Mouse (Mus musculus) neutrophil, adult 83 days (primary cell): ENCODE data around the gene Zfp513. TPM values are rescaled to one million over a fixed set of nuclear protein-coding genes. Genes with fewer than 3 reads are reported as not detected.

ENCODE experiments used
- total RNA-seq, 2 experiments: library from RNA; stranded (reverse); gene quantifications; one replicate each; pipeline ENCODE4 v1.2.4; 2023

The Zfp513 gene
- 10 to 100 TPM; 21.4 to 21.5 TPM for total RNA-seq

DNA sequence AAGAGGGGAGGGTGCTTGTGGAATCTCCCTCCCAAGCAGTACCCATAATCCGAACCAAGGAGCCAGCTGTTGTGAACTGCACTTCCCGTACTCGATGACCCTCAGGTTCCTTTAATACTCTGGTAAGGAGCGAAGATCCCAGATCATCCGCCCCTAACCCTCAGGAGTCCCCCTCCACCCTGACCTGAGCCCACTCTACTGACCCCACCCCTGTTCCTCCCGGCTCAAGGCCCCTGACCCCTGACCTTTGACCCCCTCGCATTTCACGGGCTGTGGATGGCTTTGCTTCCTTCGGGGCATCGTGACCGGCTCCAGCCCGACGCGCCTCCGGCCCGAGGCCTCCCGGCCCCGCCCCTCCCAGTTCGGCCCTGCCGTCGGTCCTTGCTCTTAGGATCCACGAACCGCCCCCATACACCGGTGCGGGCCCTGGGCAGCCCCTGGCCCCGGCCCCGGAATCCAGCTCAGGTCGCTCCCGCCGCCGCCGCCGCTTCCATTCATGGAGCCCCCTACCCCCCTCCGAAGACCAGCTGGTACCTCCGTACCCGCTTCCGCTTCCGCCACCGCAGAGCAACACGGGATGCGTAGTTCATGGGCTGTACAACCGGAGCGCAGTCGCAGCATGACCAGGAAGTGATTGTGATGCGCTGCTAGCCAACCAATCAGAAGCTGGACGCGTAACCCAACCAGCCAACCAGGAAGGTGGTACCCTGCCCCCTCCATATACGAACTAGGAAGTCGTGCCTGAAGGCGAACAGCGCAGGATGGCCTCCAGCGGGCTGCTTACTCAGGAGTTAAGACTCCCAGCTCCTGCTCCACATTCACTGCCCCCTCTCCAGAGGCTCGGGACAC, at the start of gene Zfp513:
Gene Zfp513, minus strand, starts transcription at position 562 of the 849 bp plus-strand sequence.

DNA sequence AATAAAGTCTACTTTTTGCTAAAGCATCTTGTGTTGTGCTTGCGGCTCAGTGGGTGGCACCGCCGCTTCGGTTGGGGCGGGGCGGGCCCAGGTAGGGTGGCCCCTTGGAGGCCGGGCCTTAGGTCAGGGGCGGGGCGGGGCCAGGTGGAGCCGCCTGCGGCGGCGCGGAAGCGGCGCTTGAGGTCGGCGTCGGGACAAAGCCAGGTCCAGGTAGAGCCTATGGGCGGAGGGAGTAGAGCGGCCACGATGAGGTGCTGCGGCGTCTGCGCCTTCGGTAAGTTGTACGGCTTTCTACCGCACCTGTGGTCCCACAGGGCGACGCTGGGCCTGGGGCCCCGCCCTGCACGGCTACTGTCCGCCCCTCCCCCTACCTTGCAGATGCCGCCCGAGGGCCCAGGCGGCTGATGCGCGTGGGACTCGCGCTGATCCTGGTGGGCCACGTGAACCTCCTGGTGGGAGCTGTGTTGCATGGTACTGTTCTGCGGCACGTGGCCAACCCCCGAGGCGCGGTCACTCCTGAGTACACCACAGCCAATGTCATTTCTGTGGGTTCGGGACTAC, 49.5 kb upstream of the Zfp513 start, which contains the start of gene Krtcap3:
Gene Krtcap3, plus strand, starts transcription at position 151 of the 561 bp plus-strand sequence.

DNA sequence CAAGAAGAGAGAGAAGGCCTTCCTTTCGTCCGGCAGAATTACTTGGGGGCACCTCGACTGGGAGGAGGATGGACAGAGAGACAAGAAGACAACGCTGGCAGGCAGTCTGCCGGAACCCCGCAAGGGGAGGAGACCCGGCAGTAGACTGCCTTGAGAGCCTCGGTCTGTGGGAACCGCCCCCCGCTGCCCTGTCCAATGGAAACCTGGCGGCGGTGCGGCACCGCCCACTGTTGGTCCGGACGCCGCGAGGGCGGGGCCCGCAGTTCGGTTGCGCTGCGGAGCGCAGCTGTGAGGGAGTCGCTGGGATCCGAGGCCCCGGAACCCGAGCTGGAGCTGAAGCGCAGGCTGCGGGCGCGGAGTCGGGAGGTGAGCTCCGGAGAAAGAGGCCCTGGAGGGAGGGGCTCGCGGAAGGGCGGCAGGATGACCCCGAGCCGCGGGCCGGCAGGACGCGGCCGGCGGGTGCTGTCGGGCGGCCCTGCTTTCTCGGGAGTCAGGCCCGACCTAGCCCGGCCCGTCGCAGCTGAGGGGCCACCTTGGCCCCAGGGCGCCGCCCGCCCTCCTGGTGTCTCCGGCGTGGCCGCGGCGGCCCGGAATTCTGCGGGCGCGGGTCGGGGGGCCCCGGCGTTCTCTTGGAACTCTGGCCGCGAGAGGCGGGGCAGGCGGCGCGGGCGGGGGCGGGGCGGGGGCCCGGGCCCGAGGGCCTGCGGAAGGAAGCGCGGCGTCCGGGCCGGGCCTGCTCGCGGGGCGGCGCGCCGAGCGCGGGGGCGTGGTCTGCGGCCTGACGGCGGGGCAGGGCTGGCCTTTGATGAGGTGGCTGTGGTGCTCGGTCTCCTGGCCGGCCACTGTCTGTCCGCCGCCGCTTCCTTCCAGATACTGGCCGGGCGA, 38.8 kb upstream of the Zfp513 start, which contains the start of the genes Nrbp1 and Gm9970:
Gene Nrbp1, plus strand, starts transcription at position 228 of the 885 bp plus-strand sequence.
Gene Gm9970, minus strand, starts transcription at position 596 of the 885 bp plus-strand sequence.

DNA sequence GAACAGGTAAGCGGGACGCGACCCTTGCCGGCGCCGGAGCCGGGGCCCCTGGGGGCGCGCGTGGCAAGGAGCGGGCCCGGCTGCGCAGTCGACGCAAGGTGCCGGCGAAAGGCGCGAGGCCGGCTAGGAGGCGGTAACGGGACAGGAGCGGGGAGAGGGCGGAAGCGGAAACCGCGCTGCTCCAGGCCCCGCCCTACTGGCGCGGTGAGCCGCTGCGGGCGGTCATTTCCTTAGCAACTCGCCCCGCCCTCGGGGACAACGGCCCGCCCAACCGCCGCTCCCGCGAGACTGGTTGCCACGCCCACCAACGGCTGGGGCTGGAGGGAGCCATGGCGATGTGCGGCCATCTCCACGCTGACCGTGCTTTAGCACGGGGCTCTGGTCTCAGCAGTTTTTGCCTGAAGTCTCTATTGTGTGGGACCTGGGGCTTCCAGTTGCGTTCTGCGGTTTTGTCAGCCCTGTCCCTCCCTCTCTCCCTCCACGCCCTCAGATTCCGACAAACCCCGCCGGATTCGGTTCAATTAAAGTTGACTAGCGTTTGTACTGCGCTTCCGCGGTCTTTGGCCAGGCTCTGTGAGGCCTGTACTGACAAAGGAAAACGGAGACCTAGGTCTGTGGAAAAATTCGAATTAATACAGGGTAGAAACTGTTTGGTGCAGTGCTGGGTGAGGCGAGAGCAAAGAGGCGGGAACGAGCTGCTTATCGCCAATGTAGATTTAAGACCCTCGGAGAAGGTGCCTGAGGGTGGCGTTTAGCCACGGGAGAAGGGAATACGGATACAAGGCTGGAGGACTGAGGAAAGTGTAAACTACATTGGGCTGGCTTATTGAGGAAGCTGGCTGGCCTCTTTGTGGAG, 18.6 kb upstream of the Zfp513 start, which contains the start of gene Ppm1g:
Gene Ppm1g, minus strand, starts transcription at position 240 of the 856 bp plus-strand sequence.

DNA sequence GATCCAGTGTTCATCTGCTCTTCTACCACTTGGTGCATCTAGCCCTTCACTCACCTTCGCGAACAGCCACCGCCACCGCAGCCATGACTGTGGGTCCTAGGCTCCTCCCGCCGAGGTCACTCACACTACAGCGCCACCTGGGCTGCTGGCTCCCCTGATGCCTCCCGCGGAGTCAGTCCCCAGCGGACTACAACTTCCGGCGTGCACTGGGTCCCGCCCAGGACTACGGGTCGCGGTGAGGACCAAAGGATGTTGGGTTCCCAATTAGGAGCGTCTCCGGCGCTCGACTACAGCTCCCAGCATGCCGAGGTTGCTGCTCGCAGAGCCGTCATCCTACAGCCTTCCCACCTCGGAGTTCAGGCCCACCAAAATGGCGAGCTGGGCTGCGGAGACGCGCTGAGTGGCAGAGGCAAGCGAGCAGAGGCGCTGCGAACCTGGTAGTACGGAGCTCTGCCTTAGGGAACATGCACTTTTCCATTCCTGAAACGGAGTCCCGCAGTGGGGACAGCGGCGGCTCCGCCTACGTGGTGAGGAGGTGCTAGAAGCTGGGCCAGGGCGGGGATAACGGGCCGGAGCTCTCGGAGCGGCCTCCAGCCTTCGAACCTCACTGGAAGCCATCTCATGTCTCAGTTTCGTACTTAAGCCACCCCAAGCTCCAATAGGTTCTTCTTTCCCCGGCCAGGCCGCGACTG, 9.0 kb downstream of the Zfp513 start, which contains the start of the genes Snx17 and Eif2b4:
Gene Snx17, plus strand, starts transcription at position 289 of the 692 bp plus-strand sequence.
Gene Eif2b4, minus strand, starts transcription at position 492 of the 692 bp plus-strand sequence.

DNA sequence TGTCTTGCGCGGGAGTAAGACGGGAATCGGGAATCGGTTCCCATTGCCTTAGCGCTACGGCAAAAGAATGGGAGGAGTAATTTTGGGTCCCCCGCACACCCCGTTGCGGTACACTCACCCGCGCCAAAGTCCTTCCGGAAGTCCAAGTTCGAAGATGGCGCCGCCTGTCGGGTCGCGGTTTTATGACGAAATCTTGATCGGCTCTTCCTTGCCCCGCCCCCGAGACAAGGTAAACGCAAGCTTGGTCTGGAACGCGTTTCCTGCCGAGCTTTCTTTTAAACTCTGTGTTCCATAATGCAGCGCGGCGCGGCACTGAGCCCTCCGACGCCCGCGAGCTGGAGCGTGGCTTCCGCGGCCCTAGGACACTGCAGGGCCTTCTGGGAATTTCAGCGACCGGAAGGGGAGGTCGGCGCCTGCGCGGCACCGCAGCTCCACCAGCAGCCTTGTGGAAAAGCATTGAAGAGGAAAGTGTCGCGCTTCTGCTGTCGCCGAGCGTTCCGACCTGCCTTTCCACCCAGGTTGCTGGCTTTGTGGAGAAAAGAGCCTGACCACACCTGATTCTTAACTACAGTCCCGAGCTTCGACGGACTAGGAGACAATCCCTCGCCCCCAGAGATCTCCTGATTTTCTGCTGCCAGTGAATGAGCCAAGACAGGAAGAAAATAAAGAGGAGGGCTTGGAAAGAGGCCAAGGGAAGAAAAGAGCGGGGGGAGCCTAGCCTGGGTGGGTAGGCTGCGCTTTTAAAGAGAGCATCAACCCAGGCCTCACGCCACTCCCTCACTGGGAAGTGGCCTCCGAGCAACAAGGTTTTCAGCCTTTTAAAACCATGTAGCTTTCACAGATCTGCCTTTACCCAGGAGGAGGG, 22.1 kb downstream of the Zfp513 start, which contains the start of the genes Gm29609 and Gtf3c2:
Gene Gm29609, minus strand, starts transcription at position 146 of the 865 bp plus-strand sequence.
Gene Gtf3c2, minus strand, starts transcription at position 379 of the 865 bp plus-strand sequence.

DNA sequence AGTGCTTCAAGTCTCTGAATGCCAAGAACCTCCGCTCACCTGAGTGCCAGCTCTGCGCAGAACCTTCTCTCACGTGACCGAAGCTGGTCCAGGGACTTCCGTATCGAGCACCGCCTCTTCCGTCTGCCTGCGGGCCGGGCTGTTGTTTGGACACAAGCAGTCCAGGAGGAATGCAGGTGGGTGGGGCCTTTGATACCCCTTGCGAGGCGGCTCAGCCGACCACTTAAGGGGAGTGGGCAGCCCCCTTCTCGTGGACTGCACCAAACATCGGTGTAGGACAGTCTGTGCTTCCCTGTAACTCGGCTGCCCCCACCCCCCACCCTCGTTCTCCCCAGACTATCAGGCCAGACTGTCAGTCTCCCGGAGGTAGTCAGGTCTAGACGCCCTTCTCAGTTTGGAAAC, 48.0 kb downstream of the Zfp513 start, which contains the start of gene Mpv17:
Gene Mpv17, minus strand, starts transcription at position 100 of the 402 bp plus-strand sequence.

Other genes starting within 250 kb of the Zfp513 start
- gene Preb, start 241.9 kb downstream of the Zfp513 start, total RNA-seq, result 100 to 1,000 TPM; 261 to 281 TPM
- not detected for gene Tcf23, start 233.6 kb downstream of the Zfp513 start, total RNA-seq
- gene Atraid, start 154.0 kb downstream of the Zfp513 start, total RNA-seq, result 10 to 100 TPM; 23.2 to 25.3 TPM
- 1 to 10 TPM; 1.9 to 3.9 TPM for gene Slc5a6, start 153.4 kb downstream of the Zfp513 start, total RNA-seq
- 10 to 100 TPM; 25.6 to 26.0 TPM for gene Cad, start 147.5 kb downstream of the Zfp513 start, total RNA-seq
- gene Dnajc5g, start 96.0 kb downstream of the Zfp513 start, total RNA-seq, result not detected
- gene Slc30a3, start 94.1 kb downstream of the Zfp513 start, total RNA-seq, result not detected
- not detected for gene Trim54, start 85.6 kb downstream of the Zfp513 start, total RNA-seq
- gene Ucn, start 63.5 kb downstream of the Zfp513 start, total RNA-seq, result not detected
- 10 to 100 TPM in 1 of 2 experiments, 1 to 10 TPM in 1; 9.4 to 14.1 TPM for gene Mpv17, start 48.1 kb downstream of the Zfp513 start, total RNA-seq
- gene Gm29609, start 22.4 kb downstream of the Zfp513 start, total RNA-seq, result under 1 TPM; 0.83 to 0.97 TPM
- 10 to 100 TPM; 71.9 to 76.2 TPM for gene Gtf3c2, start 22.2 kb downstream of the Zfp513 start, total RNA-seq
- 10 to 100 TPM; 50.4 to 54.9 TPM for gene Snx17, start 9.1 kb downstream of the Zfp513 start, total RNA-seq
- gene Eif2b4, start 8.9 kb downstream of the Zfp513 start, total RNA-seq, result 10 to 100 TPM; 21.2 to 26.6 TPM
- gene Ppm1g, start 18.4 kb upstream of the Zfp513 start, total RNA-seq, result 10 to 100 TPM; 76.0 to 81.9 TPM
- 100 to 1,000 TPM; 133 to 161 TPM for gene Nrbp1, start 38.6 kb upstream of the Zfp513 start, total RNA-seq
- gene Gm9970, start 38.9 kb upstream of the Zfp513 start, total RNA-seq, result 1 to 10 TPM in 1 of 2 experiments, under 1 TPM in 1; 0.92 to 1.9 TPM
- 10 to 100 TPM in 1 of 2 experiments, 1 to 10 TPM in 1; 9.2 to 12.4 TPM for gene Krtcap3, start 49.4 kb upstream of the Zfp513 start, total RNA-seq
- gene Ift172, start 88.8 kb upstream of the Zfp513 start, total RNA-seq, result 10 to 100 TPM in 1 of 2 experiments, 1 to 10 TPM in 1; 6.3 to 13.2 TPM
- not detected for gene Fndc4, start 93.8 kb upstream of the Zfp513 start, total RNA-seq
- not detected for gene Gckr, start 95.1 kb upstream of the Zfp513 start, total RNA-seq